Mouse (Mus musculus): ENCODE measurements around the gene Fam114a2.

- TF ChIP-seq POLR2A (IDR thresholded peaks at IDR 0.05; ENCODE audit: low read depth, low read length) (no peak), CTCF (IDR thresholded peaks at IDR 0.05; ENCODE audit: borderline replicate concordance, insufficient read depth, low read length) (no peak)
Measured at GRCm38 (mm10) chr11:57459759-57460158, 58.7 kb downstream of the Fam114a2 start.
